Mouse (Mus musculus): ENCODE results near the gene Mfn2.

Gene Mfn2

DNA sequence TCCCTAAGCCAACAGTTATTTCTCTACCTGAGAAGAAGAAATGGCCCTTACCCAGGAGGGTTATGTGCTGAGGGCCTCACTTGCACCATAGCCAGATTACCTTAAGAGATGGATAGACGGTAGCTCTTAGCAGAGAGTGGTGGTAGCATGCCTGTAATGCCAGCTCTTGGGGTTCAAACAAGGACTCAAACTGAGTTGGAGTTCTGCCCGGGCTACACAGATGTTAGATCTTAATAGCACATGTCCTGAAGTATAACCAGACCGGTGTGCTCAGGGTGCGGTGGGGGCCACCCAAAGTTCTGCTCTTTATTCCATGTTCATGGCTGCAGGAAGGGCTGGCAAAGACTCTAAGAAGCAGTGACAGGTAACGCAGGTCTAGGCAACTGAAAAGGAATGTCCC, 5.0 kb upstream of the Mfn2 start:
- in situ Hi-C loops (cut with MboI): no loop called here

DNA sequence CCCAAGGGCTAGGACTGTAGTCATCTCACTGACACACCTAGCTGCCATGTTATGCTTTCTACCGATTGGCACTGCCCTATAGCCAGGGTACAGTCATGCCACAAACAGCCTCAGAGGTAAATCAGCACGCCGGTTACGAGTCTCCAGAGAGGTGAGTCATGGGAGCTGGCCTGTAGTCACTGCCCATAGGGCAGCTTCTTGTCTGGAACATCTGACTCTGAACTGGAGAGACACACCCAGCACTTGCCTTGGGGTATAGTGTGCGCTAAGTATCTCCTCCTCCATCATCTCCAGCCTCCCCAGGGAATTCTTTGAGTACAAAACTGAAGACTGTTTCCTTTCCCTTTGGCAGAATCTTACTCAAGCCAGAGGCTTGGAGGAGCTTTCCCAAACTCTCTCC, 1.7 kb upstream of the Mfn2 start:
- in situ Hi-C loops (cut with MboI): no loop called here

DNA sequence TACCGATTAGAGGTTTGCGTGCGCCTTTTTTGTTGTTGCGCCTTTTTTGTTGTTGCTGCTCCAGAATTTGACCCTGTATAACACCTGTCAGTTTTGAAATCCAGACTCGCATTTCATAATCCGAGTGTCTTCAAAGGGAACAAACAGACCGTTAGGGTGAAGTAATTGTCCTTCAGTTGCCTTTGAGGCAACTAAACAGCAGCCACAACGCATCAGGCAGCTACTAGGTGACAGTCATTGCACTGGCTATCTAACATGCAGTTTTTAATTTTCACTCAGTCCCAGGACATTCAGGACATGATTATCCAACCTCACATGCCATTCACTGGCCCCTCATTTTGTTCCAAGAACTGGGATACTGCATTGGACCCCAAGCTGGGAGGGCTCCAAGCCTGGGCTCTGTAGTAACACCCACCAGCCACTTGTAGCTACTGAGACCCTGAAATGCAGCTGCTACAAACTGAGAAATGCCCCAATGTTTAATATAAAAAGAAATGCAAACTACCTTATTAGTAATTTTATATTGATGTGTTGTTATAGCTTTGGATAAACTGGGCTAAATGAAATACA, 671 bp upstream of the Mfn2 start:
- in situ Hi-C loops (cut with MboI): no loop called here

DNA sequence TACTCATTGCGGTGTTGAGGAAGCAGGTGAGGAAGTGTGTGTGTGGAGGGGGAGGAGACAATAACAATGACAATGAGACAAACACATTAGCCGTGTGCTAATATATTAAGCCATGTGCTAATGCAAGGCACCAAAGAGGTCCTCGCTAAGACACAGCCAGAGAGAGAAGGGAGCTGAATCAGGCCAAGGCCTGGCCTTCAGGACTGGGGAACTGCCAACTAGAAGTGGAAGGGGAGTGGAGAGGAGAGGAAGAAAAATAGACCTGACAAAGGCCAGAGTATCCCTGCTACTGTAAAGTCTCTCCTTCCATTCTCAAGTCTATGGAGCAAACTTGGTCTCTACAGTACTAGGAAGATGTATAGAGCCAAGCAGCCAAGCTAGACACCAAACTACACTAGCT, 903 bp downstream of the Mfn2 start:
- in situ Hi-C loops (cut with MboI): no loop called here

DNA sequence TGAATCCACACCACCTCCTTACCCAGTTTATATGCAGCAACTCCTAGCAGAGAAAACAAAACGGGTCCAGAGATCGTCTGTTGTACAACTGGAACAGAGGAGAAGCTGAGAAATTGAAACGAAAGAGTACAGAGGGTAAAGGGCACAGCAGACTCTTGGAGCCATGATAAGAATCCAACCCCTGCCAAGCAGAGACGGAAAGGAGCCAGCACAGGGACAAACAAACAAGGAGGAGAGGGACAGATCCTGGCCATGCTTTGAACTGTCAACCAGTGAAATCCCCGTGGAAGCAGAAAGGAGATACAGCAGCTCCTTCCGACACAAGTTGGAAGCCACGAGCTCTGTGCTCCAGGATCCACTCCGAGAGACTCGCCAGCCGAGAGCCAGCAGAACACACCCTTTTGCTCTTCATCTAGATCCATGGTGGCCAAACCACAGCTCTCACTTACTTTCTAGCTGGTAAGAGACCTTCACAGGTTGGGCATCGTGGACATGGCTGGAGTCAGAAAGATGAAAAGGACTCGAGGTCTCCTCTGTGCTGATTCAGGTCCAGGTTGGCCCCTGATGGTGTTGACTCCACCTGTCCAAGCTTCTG, 1.5 kb downstream of the Mfn2 start:
- in situ Hi-C loops (cut with MboI): no loop called here

DNA sequence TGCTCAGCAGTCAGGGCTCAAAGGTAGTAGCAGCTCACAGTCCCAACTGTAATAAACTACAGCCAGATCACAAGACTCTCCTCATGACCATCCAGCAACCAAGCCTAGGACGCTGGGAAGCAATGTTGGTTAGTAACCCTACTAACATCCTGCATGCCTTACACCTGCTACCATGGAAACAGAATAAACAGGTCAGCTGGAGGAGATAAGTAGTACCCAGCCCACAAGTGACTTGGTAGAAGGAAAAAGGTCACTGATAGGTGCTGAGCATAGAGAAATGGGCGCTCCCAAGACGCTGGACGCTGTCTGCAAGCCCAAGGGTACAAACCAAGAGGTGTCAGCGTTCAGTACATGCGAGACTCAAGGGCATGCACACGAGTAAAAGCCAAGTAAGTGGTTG, 4.1 kb downstream of the Mfn2 start:
- in situ Hi-C loops (cut with MboI): no loop called here

DNA sequence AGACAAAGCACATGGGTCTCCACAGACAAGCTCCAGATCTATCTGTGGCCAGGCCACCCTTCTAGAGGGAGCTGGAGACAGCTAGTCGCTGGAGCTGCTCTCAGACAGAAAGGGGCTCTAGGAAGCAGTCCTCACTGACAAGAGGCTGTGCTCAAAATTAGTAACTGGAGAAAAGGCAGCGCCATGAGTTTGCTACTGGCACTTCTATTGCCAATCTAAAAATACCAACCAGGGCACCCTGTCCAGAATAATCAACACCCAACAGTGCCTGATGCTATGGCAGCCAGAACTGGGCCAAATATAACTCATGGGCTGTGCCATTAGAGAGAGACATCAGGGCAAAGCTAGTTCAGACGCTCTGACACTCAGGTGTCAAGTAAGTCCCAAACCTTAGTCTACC, 7.2 kb downstream of the Mfn2 start:
- in situ Hi-C loops (cut with MboI): no loop called here

DNA sequence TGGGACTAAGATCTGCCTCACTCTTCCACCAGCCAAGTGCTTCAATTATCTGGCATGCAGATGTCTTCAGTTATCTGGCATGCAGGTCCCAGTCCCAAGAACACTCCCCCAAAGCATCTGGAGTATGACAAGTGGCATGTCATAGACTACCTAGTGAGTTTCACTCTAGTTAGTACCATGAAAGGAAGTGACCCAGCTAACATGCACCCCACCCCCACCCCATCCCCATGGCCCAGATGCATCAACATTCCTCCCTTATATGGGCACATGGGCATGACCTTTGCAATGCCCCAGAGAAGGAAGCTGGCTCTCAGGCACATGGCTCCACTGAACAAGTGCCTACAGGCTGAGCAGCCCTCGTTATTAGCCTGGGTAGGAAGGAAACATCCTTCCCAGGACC, 8.1 kb downstream of the Mfn2 start:
- in situ Hi-C loops (cut with MboI): no loop called here

DNA sequence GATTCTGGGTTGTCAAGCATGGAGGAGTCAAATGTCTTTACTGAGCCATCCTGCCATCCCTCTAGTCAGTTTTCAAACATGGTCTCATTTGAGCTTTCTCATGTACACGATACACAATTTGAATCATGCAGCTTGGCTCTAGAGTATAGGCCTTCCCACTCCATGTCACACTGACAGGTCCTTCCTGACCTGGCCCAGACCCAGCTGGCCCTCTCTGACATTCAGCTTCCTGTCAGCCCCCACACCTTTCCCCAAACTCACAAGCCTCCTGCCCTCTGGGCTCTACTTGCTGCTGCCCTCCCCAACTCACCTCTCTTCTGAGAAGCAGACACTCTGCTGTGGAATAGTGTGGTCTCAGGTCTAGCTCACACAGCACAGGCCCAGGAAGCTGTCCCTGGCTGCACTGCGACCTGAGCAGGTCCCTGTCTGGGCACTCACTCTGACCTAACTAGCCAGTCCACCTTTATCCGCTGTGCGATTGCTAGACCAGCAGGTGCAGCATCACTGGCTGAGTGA, 8.6 kb downstream of the Mfn2 start:
- in situ Hi-C loops (cut with MboI): no loop called here

DNA sequence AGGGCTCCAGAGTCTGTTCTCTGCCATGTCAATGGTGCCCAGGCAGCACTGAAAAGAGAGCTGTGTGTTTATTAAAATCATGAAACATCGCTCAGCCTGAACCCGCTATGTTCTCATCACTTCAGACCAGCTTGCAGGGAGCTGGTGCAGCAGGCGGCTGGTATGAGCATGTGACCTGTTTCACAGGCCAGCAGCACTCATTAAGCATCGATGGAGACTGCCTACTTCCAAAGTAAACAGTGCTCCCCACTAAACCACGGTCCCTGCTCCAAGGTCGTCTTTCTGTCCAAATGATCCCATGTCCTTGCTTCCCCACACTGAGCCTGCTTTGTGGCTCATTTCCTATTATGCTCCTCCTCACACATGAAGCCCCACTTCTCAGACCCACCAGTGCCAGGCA, 14.2 kb downstream of the Mfn2 start:
- in situ Hi-C loops (cut with MboI): no loop called here

DNA sequence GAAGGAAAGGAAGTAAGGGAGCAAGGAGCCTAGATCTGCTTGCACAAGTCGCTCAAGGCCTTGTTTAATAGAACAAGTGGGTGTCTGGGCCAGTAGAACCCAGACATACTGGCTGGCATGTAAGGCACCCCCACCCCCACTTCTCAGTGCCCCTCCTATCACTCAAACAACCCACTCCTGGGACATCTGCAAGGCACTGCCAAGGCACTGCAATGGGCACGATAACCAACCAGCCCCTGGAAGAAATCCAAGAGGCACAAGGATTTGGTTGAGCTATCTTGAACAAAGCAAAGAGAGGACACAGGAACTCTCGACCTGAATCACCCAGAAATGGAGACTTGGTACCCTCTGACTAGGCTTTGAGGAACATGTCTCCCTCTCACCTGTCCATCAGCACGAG, 16.3 kb downstream of the Mfn2 start:
- in situ Hi-C loops (cut with MboI): no loop called here

DNA sequence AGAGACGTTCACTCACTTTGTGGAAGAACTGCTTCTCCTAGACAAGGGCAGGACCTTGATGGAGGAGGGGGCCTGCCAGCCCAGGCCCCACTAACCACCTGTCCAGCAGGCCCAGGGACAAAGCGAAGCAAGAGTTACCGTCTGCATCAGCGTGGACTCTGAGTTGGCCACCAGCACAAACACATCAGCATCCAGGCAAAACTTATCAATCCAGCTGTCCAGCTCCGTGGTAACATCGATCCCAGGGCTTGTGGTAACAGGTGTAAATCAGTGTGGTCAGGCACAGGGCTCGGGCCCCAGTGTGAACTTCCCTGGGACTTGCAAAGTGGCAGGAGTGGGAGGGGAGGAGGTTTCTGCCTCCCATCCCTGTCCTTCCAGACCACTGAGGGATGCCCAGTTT, 17.2 kb downstream of the Mfn2 start:
- in situ Hi-C loops (cut with MboI): no loop called here

DNA sequence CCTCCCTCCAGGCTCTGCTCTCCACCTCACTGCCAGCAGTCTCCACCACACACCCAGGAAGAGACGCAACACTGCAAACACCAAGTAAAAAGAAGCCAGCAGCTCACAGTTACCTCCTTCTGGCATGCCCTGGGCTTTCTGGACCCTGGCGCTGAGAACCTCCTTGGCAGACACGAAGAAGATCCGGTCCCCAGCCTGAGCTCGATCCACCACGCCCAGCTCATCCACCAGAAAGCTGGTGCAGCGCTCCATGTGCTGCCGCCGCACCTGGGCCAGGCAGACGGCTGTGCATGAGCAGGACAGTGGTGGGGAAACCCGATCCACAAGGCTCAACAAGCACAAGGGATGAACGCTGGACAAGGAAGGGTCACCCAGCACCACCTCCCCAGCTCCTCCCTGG, 18.3 kb downstream of the Mfn2 start:
- in situ Hi-C loops (cut with MboI): no loop called here

DNA sequence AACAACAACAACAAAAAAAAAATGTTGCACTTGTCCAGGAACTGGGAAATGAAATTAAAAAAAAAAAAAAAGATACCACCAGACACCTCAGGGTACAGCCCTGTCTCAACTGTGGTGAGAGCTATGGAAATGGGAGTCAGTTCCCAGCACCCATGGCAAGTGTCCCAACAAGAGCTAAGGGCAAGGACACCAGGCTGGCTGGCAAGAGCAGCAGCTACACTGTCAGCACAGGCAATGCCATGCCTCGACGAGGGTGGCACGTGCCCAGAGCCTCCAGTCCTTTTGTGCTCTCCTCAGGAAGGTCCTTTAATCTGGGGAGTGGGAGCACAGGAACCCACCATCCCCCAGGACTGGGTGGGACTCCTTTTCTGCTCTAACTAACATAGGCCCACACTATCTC, 20.4 kb downstream of the Mfn2 start:
- in situ Hi-C loops (cut with MboI): no loop called here

DNA sequence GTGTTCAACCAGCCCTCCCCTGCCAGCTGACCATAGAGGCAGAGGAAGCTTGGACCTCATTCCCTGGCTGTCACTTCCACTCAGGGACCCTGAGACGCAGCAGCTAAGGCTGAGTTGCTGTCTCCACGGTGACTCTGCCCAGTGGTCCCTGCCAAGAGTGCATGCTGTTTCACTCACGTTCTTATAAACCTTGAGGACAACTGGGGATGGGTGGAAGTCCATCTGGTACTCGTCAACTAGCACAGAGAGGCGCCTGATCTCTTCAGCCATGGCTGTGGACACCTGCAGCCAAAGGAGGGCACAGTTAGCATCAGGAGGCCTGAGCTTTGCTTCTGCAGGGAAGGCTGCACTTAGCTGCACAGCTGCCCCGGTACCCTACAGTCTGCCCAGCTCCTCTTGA, 21.5 kb downstream of the Mfn2 start:
- in situ Hi-C loops (cut with MboI): no loop called here

DNA sequence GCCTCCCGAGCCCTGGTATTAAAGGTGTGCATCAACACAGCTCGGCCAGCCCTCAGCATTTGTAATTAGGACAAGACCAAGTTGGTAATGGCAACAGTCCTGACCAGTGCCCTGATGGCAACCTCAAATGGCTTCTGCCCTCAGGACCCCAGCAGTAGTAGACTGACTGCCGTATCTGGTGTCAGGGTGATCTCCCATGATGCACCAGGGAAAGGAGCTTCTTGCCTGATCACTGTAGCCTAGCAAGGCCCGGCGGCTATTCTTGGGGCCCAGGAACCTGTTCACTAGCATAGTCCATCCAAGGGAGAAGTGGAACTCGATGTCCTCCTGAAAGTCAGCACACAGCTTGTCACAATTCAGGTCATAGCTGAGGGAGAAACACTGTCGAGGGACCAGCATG, 22.7 kb downstream of the Mfn2 start:
- in situ Hi-C loops (cut with MboI): no loop called here

DNA sequence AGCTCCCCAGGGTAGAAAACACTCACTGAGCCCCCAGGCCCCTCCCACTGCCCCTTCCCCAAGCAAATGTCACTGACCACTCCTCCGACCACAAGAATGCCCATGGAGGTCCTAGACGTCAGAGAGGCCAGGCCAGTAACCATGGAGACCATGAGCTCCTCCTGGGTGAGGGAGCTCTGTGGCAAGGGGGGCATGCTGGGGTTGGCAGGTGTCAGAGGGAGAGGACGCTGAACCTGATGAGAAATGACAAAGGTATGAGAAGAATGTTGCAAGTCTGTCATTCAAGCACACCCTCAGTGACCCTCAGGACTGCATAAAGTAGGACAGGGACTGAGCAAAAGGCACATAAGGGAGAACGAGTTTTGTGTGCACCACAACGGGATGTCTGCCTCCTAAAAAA, 24.6 kb downstream of the Mfn2 start:
- in situ Hi-C loops (cut with MboI): no loop called here

DNA sequence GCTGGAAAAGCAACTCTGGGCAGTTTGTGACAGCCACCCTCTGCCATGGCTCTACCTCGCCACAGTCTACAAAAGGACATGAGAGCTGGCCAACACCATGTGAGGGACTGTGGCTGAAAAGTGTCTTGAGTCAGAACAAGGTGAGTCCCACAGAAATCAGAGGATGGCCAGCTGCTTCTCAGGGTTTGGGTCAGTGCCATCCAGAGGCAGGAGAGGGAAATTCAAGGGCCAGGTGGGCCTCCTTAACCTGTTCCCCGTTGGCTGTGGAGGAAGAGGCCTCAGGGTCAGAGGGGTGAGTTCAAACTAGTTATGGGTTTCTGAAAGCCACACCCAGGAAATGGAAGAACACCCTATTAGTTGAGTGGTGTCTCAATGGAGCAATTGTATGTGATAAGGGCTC, 25.0 kb downstream of the Mfn2 start:
- in situ Hi-C loops (cut with MboI): no loop called here

DNA sequence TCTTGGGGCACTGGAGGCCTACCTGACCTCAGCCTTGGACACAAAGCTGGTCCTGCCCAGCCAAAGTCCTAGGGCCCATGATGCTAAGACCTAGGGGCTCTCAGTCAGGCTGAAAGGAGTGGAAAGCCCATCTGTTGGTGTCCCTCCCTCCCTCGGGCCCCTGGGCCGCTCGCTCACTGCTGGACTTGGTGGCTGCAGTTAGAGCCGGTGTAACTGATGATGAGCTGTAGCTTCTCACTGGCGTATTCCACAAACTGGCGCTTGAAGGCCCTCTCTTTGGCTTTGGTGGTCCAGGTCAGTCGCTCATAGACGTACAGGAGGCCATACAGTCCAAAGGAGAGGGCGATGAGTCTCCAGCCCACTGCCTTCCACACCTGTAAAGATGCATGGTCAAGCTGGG, 26.0 kb downstream of the Mfn2 start:
- in situ Hi-C loops (cut with MboI): no loop called here

DNA sequence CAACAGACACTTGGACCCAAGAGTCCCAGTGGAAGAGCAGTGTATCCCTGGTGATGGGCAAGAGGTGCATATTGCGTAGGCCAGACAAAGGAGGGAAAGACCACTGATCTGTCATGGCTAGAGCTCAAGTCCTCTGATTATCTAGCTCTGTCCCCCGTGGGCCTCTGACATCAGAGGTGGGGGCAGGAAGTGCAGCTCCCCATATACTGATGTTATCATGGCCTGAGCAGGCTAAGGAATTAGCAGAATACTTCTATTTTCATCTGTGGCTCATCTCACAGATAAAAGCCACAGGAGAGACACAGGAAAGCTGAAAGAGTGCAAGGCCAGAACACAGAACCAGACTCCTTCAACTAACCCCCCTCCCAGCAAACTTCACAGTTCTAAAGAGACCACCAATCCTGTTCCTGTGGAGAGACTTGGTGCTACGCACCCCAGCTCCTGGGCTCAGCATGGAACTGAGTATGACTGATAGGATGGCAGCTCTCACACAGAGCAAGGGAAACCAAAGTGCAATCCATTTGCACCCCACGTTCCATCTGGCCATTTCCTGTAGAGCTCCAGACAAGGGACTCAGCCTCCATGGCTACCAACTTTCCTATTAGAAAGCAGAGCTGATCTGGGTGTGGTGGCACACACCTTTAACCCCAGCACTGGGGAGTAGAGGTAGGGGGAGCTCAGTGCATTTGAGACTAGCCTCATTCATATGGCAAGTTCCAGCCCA, 28.5 kb downstream of the Mfn2 start:
- in situ Hi-C loops (cut with MboI): no loop called here

DNA sequence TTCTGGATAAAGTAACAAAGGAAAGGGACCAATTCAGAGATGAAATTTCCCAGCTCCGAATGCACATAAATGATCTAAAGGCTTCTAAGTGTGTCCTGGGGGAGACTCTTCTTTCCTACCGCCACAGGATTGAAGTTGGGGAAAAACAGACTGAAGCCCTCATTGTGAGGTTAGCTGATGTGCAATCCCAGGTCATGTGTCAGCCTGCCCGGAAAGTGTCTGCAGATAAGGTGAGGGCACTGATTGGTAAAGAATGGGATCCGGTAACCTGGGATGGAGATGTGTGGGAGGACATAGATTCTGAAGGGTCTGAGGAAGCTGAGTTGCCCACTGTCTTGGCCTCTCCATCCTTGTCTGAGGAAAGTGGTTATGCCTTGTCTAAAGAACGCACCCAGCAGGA, 35.3 kb downstream of the Mfn2 start:
- in situ Hi-C loops (cut with MboI): no loop called here

DNA sequence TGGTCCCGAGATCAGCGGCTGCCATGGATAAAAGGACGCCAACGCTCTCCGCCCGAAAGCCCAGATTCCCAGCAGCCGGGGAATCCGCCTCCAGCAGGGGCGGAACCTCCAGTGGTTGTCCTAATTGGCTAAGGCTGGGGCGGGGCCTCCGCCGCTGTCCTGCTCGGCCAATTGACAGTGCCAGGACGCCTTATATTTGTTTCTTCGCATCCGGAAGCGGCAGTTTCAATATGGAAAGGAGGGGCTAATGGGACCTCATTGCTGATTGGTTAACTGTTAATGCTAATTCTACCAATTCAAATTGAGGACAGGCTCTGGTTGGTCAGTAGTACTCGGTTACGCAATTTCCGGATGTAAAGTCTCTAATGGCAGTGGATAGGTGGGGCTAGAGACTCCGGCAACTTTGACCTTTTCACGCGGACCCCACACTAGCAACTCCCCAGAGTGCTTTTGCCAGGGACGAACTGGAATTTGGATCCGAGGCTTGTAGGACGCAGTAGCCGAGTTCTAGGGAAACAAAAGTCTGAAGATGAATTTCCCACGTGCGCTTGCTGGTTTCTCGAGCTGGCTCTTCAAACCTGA, 36.0 kb downstream of the Mfn2 start, which contains the start of the genes Miip and Fv1:
TSS of gene Miip (minus strand) at position 367 of the 582 bp plus-strand sequence.
TSS of gene Fv1 (plus strand) at position 530 of the 582 bp plus-strand sequence.
- in situ Hi-C loops (cut with MboI): no loop called here
